Mouse (Mus musculus) central nervous system, embryonic 11.5 days (tissue): ENCODE data around the gene Tfap2c. TPM values are rescaled to one million over a fixed set of nuclear protein-coding genes. Genes with fewer than 3 reads are reported as not detected.

ENCODE experiments used
- polyA plus RNA-seq: library from polyadenylated mRNA; depleted of rRNA; stranded (reverse); fragments of >200 nt; gene quantifications from 2 replicates; pipeline ENCODE4 v1.2.3, GENCODE M21; 2012; rRNA removed

Tfap2c gene
- polyA plus RNA-seq = 8.9 and 10.8 TPM in 2 replicates

DNA sequence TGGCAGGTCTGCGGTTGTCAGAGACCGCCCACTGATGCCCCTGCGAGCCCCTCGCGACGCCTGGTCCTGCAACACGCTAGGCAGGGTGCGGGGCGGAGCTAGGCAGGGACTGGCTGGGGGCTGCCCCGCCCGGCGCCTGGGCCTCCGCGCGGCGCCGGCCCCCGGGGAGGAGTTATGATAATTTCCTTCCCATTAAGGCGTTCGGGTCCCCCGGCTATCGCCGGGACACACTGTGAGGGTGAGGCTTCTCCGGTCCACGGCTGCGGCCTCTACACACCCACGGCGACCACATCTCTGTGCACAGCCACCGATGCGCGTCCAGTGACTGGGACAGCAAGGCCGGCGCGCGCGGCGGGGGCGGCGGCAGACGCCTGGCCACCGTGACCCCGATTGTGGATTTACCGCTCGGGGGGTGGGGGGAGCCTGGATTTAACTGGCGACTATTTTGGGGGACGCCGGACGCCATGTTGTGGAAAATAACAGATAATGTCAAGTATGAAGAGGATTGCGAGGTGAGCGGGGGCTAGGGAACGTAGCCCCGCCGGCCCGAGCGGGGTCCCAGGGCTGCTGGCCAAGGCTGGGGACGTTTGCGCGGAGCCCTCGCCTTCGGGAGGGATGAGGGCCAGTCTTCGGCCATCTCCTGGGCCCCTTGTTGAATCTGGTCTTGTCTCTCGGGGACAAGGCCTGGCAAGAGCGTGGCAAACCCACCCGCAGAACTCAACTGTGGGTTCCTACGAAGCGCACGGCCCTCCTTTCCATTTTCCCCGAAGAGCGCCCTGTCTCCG lies at the start of gene Tfap2c:
Gene Tfap2c (plus strand): TSS at position 223 of the 785 bp plus-strand sequence.

Other genes starting within 250 kb of the Tfap2c start
- 12.0 and 18.0 TPM in 2 replicates for gene Fam210b, start 204.0 kb upstream of the Tfap2c start, polyA plus RNA-seq
- gene Aurka, start 179.1 kb upstream of the Tfap2c start, polyA plus RNA-seq = 83.4 and 91.8 TPM in 2 replicates
- 35.0 and 53.7 TPM in 2 replicates for gene Cstf1, start 178.9 kb upstream of the Tfap2c start, polyA plus RNA-seq
- 0.10 and 0.19 TPM in 2 replicates for gene Cass4, start 155.8 kb upstream of the Tfap2c start, polyA plus RNA-seq
- gene Rtf2, start 109.0 kb upstream of the Tfap2c start, polyA plus RNA-seq = 58.8 and 101 TPM in 2 replicates
- not detected in 2 replicates for gene Gcnt7, start 91.0 kb upstream of the Tfap2c start, polyA plus RNA-seq
- 0.68 and 0.71 TPM in 2 replicates for gene Fam209, start 77.1 kb upstream of the Tfap2c start, polyA plus RNA-seq